27 mouse cellular contexts compared by ENCODE assay signal in the genomic region with DNA sequence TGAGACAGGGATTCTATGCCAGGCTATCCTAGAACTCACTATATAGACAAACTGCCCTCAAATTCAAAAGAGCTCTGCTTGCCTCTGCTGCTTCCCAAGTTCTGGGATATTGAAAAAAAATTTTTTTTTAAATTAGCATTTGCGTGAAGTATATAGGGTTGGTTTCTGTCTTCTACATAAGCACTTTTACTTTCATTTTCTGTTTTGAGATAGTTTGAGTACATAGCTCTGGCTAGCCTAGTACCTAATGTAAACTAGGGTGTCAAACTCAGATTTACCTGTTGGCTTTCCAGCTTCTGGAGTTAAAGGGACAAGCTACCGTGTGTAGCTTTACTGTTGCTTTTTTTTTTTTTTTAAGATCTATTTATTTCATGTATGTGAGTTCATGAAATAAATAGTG. TPM values are rescaled to one million over a fixed set of nuclear protein-coding genes. Genes with fewer than 3 reads are reported as not detected.
DNase-seq lines count a peak whose midpoint lies in the region; ATAC-seq and TF ChIP-seq lines count a peak whose summit lies in the region.
"Had no signal": no experiment of that assay in that cellular context is flagged by ENCODE, and none has a peak within 500 bp of the region (broad histone marks: within the 10 kb centered on the region; RNA-seq: fewer than 3 reads in every experiment).

No protein-coding gene starts in this region.

- no peak for TF ChIP-seq CTCF in lung, postnatal 0 days (IDR thresholded peaks at IDR 0.05)
- TF ChIP-seq CTCF in small intestine, adult 2 months (IDR thresholded peaks at IDR 0.05; ENCODE audit: extremely low read depth, insufficient read length, insufficient replicate concordance, low read depth, low read length) = no peak

- H3K4me3 ChIP-seq in lung, postnatal 0 days (ENCODE audit: low read depth, low read length) = no peak overlapping the region
- no peak overlapping the region for H3K4me3 ChIP-seq in small intestine, adult 2 months (ENCODE audit: low read depth, low read length)
- H3K4me3 ChIP-seq: embryonic facial prominence, embryonic 10.5 days; embryonic facial prominence, embryonic 13.5 days; erythroblast, embryonic 14.5 days; forebrain, embryonic 12.5 days; forebrain, embryonic 15.5 days; heart, adult 2 months; heart, embryonic 10.5 days; hindbrain, embryonic 13.5 days had no signal

- H3K4me2 ChIP-seq in lung, postnatal 0 days (replicated peaks; ENCODE audit: low read depth, low read length) = no peak overlapping the region
- H3K4me2 ChIP-seq: embryonic facial prominence, embryonic 13.5 days; forebrain, embryonic 12.5 days; forebrain, embryonic 15.5 days; hindbrain, embryonic 13.5 days had no signal

- H3K9ac ChIP-seq in lung, postnatal 0 days (replicated peaks; ENCODE audit: low read depth) = no peak overlapping the region
- H3K9ac ChIP-seq: embryonic facial prominence, embryonic 13.5 days; forebrain, embryonic 12.5 days; forebrain, embryonic 15.5 days; hindbrain, embryonic 13.5 days had no signal

- TF ChIP-seq POLR2A in small intestine, adult 2 months (IDR thresholded peaks at IDR 0.05; ENCODE audit: low read depth, low read length) = no peak

- peaks cover 14% of the 10 kb centered on the region; the same call in 1 of the 2 replicates for H3K36me3 ChIP-seq in lung, postnatal 0 days (ENCODE audit: insufficient read depth, low read length)
- H3K36me3 ChIP-seq in small intestine, adult 2 months (ENCODE audit: control insufficient read depth, insufficient read depth, low read length) = peaks cover 26% of the 10 kb centered on the region

- no peaks in the 10 kb centered on the region for H3K4me1 ChIP-seq in lung, postnatal 0 days (ENCODE audit: insufficient read depth, low read depth, low read length)
- peaks cover 5% of the 10 kb centered on the region; the same call in 1 of the 2 replicates for H3K4me1 ChIP-seq in small intestine, adult 2 months (ENCODE audit: control insufficient read depth, insufficient read depth, insufficient read length, low read length)
- H3K4me1 ChIP-seq: embryonic facial prominence, embryonic 10.5 days; embryonic facial prominence, embryonic 13.5 days; forebrain, embryonic 12.5 days; forebrain, embryonic 15.5 days; heart, embryonic 10.5 days; hindbrain, embryonic 13.5 days had no signal

- H3K27me3 ChIP-seq in lung, postnatal 0 days (replicated peaks; ENCODE audit: insufficient read depth, low read length) = no peaks in the 10 kb centered on the region
- no peaks in the 10 kb centered on the region for H3K27me3 ChIP-seq in small intestine, adult 2 months (ENCODE audit: control insufficient read depth, insufficient read depth, low read length)
- H3K27me3 ChIP-seq: embryonic facial prominence, embryonic 13.5 days; forebrain, embryonic 12.5 days; forebrain, embryonic 15.5 days; hindbrain, embryonic 13.5 days; Patski had no signal

- no peaks in the 10 kb centered on the region for H3K9me3 ChIP-seq in lung, postnatal 0 days (ENCODE audit: low read length)
- H3K9me3 ChIP-seq: embryonic facial prominence, embryonic 10.5 days; embryonic facial prominence, embryonic 13.5 days; forebrain, embryonic 12.5 days; forebrain, embryonic 15.5 days; heart, embryonic 10.5 days; hindbrain, embryonic 13.5 days had no signal

- 0 out of 2 replicates have a peak, but pooled peaks have one; percentile 34 for ATAC-seq in lung, postnatal 0 days
- ATAC-seq in activated CD4-positive, CD25-positive, alpha-beta regulatory T cell, adult 4 months = peak; percentile 74
- ATAC-seq in inflammation-experienced regulatory T-cells, adult 6 months = peak; percentile 70
- ATAC-seq: forebrain, embryonic 15.5 days; hindbrain, embryonic 16.5 days; Patski had no signal

- TF ChIP-seq EP300 in lung, postnatal 0 days (IDR thresholded peaks at IDR 0.05) = no peak

- DNase-seq in lung, postnatal 0 days (ENCODE audit: low spot score) = no peak
- no peak for DNase-seq in lung, postnatal 36 days
- DNase-seq in heart, adult 11 months = no peak
- DNase-seq in adipocyte (ENCODE audit: low spot score) = no peak
- no peak for DNase-seq in thymus, postnatal 4 days
- DNase-seq: adrenal gland, postnatal 14 days; B cell, adult 2 months; cerebellum, adult 11 months; cerebellum, adult 2 months; cerebellum, adult 9-11 months; cerebellum, postnatal 25 days; embryo, embryonic 11 days; gastrocnemius, postnatal 25 days; heart, adult 2 months; kidney, adult 18-20 months had no signal

- 78% methylated on average over 2 of the region's 2 CpGs for WGBS in lung, postnatal 0 days
- WGBS in small intestine, adult 2 months = 57% methylated on average over 2 of the region's 2 CpGs

- no peak overlapping the region for H3K27ac ChIP-seq in lung, postnatal 0 days (ENCODE audit: low read length)
- peak overlapping the region; percentile 31; the same call in 1 of the 2 replicates for H3K27ac ChIP-seq in small intestine, adult 2 months (ENCODE audit: insufficient read depth, low read depth, low read length)
- H3K27ac ChIP-seq: embryonic facial prominence, embryonic 10.5 days; embryonic facial prominence, embryonic 13.5 days; forebrain, embryonic 12.5 days; forebrain, embryonic 15.5 days; heart, adult 2 months; heart, embryonic 10.5 days; hindbrain, embryonic 13.5 days had no signal

RNA-seq across cellular contexts. Expression of gene Nup210l, which starts 2.3 kb away (rescaled TPM):
- 0.10 and 0.17 TPM in 2 replicates for polyA plus RNA-seq in lung, postnatal 0 days (2015; fragmentation: Nextera tagmentation; extraction: Ambion mirVana)
- under 1 TPM; 0.15 to 0.37 TPM for polyA plus RNA-seq in activated CD4-positive, CD25-positive, alpha-beta regulatory T cell, adult 4 months (2017; shearing (Covaris generic))
- polyA plus RNA-seq in inflammation-experienced regulatory T-cells, adult 6 months (2017; shearing (Covaris generic)) = under 1 TPM; 0.18 to 0.51 (median 0.49) TPM
- polyA plus RNA-seq in small intestine, adult 2 months (2012; rRNA removed) = 0.10 and 0.15 TPM in 2 replicates
- polyA plus RNA-seq: erythroblast, embryonic 14.5 days had no signal

RNA-seq across cellular contexts. Expression of gene Tpm3, which starts 29.2 kb away (rescaled TPM):
- 506 and 509 TPM in 2 replicates for polyA plus RNA-seq in lung, postnatal 0 days (2015; fragmentation: Nextera tagmentation; extraction: Ambion mirVana)
- polyA plus RNA-seq in activated CD4-positive, CD25-positive, alpha-beta regulatory T cell, adult 4 months (2017; shearing (Covaris generic)) = 100 to 1,000 TPM; 850 to 880 TPM
- polyA plus RNA-seq in inflammation-experienced regulatory T-cells, adult 6 months (2017; shearing (Covaris generic)) = 100 to 1,000 TPM; 843 to 975 (median 918) TPM
- 45.4 and 101 TPM in 2 replicates for polyA plus RNA-seq in small intestine, adult 2 months (2012; rRNA removed)

RNA-seq across cellular contexts. Expression of gene Ubap2l, which starts 49.2 kb away (rescaled TPM):
- polyA plus RNA-seq in lung, postnatal 0 days (2015; fragmentation: Nextera tagmentation; extraction: Ambion mirVana) = 101 and 118 TPM in 2 replicates
- polyA plus RNA-seq in activated CD4-positive, CD25-positive, alpha-beta regulatory T cell, adult 4 months (2017; shearing (Covaris generic)) = 100 to 1,000 TPM; 189 to 209 TPM
- polyA plus RNA-seq in inflammation-experienced regulatory T-cells, adult 6 months (2017; shearing (Covaris generic)) = 100 to 1,000 TPM; 204 to 305 (median 225) TPM
- polyA plus RNA-seq in small intestine, adult 2 months (2012; rRNA removed) = 26.4 and 52.2 TPM in 2 replicates

RNA-seq across cellular contexts. Expression of gene 4933434E20Rik, which starts 50.2 kb away (rescaled TPM):
- polyA plus RNA-seq in lung, postnatal 0 days (2015; fragmentation: Nextera tagmentation; extraction: Ambion mirVana) = 144 and 146 TPM in 2 replicates
- polyA plus RNA-seq in activated CD4-positive, CD25-positive, alpha-beta regulatory T cell, adult 4 months (2017; shearing (Covaris generic)) = 100 to 1,000 TPM; 295 to 347 TPM
- polyA plus RNA-seq in inflammation-experienced regulatory T-cells, adult 6 months (2017; shearing (Covaris generic)) = 100 to 1,000 TPM; 323 to 414 (median 404) TPM
- polyA plus RNA-seq in small intestine, adult 2 months (2012; rRNA removed) = 12.9 and 18.1 TPM in 2 replicates
